Mouse (Mus musculus): ENCODE data around the gene Lsm3. TPM values are rescaled to one million over a fixed set of nuclear protein-coding genes. Genes with fewer than 3 reads are reported as not detected.

Lsm3 gene
- polyA plus RNA-seq, 1 experiment from 2014 or later = 332 TPM

DNA sequence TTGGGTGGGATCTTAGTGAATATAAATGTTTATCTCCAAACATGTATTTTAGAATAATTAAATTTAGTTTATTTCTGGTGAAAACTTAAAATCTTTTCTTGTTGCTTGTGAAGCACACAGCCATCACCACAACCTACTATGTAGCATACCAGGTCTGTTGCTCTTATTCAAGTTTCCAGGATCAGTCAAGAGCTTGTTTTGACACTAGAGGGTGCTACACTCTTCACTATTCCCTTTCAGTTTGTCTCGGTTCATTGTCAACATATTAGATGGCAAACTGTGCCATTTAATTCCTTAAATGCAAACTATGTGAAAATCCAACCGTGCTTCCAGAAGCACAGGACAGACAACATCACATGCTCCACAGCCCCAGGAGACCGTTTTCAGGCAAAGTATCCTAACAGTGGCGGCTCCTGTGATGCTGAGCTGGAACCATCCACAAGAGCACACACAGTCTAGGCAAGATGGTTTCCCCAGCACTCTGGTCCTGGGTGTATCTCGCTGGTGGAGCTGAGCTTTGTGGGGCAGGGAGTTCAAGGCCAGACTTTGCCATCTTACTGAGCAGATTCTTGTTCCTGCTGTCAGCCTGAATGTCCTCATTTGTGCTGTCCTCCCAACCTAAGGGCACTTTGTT is 11.6 kb downstream of the Lsm3 start:
- 0 out of 2 replicates have a peak, but pooled peaks have one; percentile 33 for ATAC-seq (ENCODE audit: low FRiP score, low TSS enrichment)
- H3K9me3 ChIP-seq (ENCODE audit: control insufficient read depth, low read length) = no peaks in the 10 kb centered on the region
- 46% methylated on average over 5 of the region's 5 CpGs for WGBS
- H3K4me2 ChIP-seq (replicated peaks; ENCODE audit: low read depth, low read length) = no peak overlapping the region
- H3K4me1 ChIP-seq (ENCODE audit: control insufficient read depth, insufficient read depth, low read length) = peaks cover 3% of the 10 kb centered on the region; the same call in 1 of the 2 replicates
- H3K27me3 ChIP-seq (ENCODE audit: control insufficient read depth, insufficient read depth, low read length) = no peaks in the 10 kb centered on the region
- H3K27ac ChIP-seq (ENCODE audit: low read depth, low read length) = no peak overlapping the region
- H3K36me3 ChIP-seq (ENCODE audit: control insufficient read depth, insufficient read depth, low read length) = peaks cover 26% of the 10 kb centered on the region
- H3K4me3 ChIP-seq (ENCODE audit: low read length) = no peak overlapping the region
- H3K9ac ChIP-seq (ENCODE audit: low read depth, low read length) = no peak overlapping the region

DNA sequence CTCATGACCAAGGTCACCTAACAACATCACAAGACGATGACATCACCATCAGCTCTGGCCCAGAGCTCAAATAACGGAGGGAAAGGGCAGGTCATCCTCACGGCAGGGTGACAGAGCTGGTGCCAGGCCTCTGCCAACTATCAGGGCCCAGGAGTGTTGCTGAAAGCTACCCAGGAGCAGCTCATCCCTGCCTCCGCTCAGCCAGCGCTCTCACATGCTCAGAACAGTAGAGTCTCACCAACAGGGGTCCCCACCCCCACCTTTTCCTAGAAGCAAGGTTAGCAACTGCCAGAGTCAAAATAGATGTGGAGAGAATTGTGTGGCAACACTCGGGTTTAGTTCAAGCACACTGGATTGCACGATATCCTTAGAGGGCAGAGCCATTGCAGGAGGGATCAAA is 12.5 kb downstream of the Lsm3 start:
- no peaks in the 10 kb centered on the region for H3K27me3 ChIP-seq (ENCODE audit: control insufficient read depth, insufficient read depth, low read length)
- H3K4me2 ChIP-seq (replicated peaks; ENCODE audit: low read depth, low read length) = no peak overlapping the region
- peaks cover 8% of the 10 kb centered on the region for H3K4me1 ChIP-seq (ENCODE audit: control insufficient read depth, insufficient read depth, low read length)
- no peak overlapping the region for H3K4me3 ChIP-seq (ENCODE audit: low read length)
- 76% methylated on average over 7 of the region's 7 CpGs for WGBS
- H3K36me3 ChIP-seq (ENCODE audit: control insufficient read depth, insufficient read depth, low read length) = peaks cover 16% of the 10 kb centered on the region
- H3K27ac ChIP-seq (ENCODE audit: low read depth, low read length) = no peak overlapping the region
- no peaks in the 10 kb centered on the region for H3K9me3 ChIP-seq (ENCODE audit: control insufficient read depth, low read length)
- H3K9ac ChIP-seq (ENCODE audit: low read depth, low read length) = no peak overlapping the region
- no peak for ATAC-seq (ENCODE audit: low FRiP score, low TSS enrichment)

DNA sequence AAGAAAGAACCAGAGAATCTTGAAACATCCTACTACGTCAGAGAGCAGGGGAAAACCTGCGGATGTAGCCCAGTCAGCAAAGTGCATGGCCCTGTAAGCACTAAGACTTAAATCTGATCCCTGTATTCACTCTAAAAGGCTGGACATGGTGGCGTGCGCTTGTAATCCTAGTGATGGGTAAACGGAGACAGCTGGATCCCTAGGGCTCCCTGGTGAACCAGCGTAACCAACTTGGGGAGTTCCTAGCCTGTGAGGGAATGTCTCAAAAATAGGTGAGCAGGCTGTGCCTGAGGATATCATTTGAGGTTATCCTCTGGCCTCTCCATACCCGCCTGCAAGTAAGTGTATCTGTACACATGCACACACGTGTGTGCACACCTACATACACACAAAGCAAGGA is 14.9 kb downstream of the Lsm3 start:
- WGBS = 88% methylated on average over 8 of the region's 8 CpGs
- H3K9me3 ChIP-seq (ENCODE audit: control insufficient read depth, low read length) = no peaks in the 10 kb centered on the region
- ATAC-seq (ENCODE audit: low FRiP score, low TSS enrichment) = no peak

DNA sequence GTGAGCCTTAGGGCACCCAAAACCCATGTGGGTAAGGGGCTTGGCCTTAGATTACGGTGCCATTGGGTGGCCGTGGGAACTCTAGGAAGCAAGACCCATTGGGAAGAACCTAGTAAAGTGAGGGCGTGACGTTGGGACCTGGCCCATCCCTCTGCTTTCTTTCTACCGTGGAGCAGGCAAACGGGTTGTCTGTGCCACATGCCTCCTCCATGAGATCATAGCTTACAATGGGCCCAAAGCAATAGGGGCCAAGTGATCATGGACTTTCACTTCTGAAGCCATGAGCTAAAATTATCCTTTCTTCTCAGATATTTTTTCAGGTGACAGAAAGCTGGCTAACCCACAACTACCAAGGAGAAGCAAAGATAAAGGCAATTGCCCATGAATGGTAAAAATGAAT is 15.5 kb downstream of the Lsm3 start:
- Histone ChIP-seq H3K27me3 (ENCODE audit: control insufficient read depth, insufficient read depth, low read length) (no peaks in the 10 kb centered on the region), H3K4me1 (ENCODE audit: control insufficient read depth, insufficient read depth, low read length) (peaks cover 15% of the 10 kb centered on the region), H3K36me3 (ENCODE audit: control insufficient read depth, insufficient read depth, low read length) (peaks cover 4% of the 10 kb centered on the region; the same call in 1 of the 2 replicates), H3K4me2 (replicated peaks; ENCODE audit: low read depth, low read length) (no peak overlapping the region), H3K4me3 (ENCODE audit: low read length) (no peak overlapping the region), H3K9me3 (ENCODE audit: control insufficient read depth, low read length) (no peaks in the 10 kb centered on the region), H3K9ac (ENCODE audit: low read depth, low read length) (no peak overlapping the region), H3K27ac (ENCODE audit: low read depth, low read length) (no peak overlapping the region)
- no peak for ATAC-seq (ENCODE audit: low FRiP score, low TSS enrichment)
- 84% methylated on average over 6 of the region's 6 CpGs for WGBS

More for the DNA sequence above, 14.9 kb downstream of the Lsm3 start:
- H3K4me2 ChIP-seq (replicated peaks; ENCODE audit: low read depth, low read length) = no peak overlapping the region
- peaks cover 4% of the 10 kb centered on the region; the same call in 1 of the 2 replicates for H3K36me3 ChIP-seq (ENCODE audit: control insufficient read depth, insufficient read depth, low read length)
- no peak overlapping the region for H3K4me3 ChIP-seq (ENCODE audit: low read length)
- H3K9ac ChIP-seq (ENCODE audit: low read depth, low read length) = no peak overlapping the region
- no peaks in the 10 kb centered on the region for H3K27me3 ChIP-seq (ENCODE audit: control insufficient read depth, insufficient read depth, low read length)
- H3K27ac ChIP-seq (ENCODE audit: low read depth, low read length) = no peak overlapping the region
- H3K4me1 ChIP-seq (ENCODE audit: control insufficient read depth, insufficient read depth, low read length) = peaks cover 15% of the 10 kb centered on the region

DNA sequence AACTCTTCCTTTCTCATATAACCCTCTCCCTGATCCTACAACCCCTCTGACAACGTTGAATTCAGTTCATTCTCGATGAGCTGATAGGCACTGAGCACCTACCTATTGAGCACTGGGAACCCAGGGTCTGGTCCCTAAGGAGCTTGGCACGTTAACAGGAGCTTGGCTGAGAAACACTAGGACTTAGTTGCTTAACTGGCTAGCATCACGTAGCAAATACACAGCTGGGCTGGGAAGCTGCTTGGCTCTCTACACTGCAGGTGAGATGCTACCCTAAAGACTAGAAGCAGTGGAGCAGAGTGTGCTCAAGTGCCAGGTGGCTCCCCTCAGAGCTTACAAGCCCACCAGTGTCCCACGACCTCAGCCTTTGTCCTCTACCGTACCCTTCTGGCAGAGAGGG is 16.9 kb downstream of the Lsm3 start:
- ATAC-seq (ENCODE audit: low FRiP score, low TSS enrichment) = 0 out of 2 replicates have a peak, but pooled peaks have one; percentile 58
- Histone ChIP-seq H3K4me1 (ENCODE audit: control insufficient read depth, insufficient read depth, low read length) (peaks cover 15% of the 10 kb centered on the region), H3K27me3 (ENCODE audit: control insufficient read depth, insufficient read depth, low read length) (no peaks in the 10 kb centered on the region), H3K4me3 (ENCODE audit: low read length) (no peak overlapping the region), H3K9ac (ENCODE audit: low read depth, low read length) (no peak overlapping the region), H3K36me3 (ENCODE audit: control insufficient read depth, insufficient read depth, low read length) (peaks cover 4% of the 10 kb centered on the region; the same call in 1 of the 2 replicates), H3K4me2 (replicated peaks; ENCODE audit: low read depth, low read length) (no peak overlapping the region), H3K9me3 (ENCODE audit: control insufficient read depth, low read length) (no peaks in the 10 kb centered on the region), H3K27ac (ENCODE audit: low read depth, low read length) (no peak overlapping the region; the same call in 1 of the 2 replicates)
- WGBS = 39% methylated on average over 6 of the region's 6 CpGs

DNA sequence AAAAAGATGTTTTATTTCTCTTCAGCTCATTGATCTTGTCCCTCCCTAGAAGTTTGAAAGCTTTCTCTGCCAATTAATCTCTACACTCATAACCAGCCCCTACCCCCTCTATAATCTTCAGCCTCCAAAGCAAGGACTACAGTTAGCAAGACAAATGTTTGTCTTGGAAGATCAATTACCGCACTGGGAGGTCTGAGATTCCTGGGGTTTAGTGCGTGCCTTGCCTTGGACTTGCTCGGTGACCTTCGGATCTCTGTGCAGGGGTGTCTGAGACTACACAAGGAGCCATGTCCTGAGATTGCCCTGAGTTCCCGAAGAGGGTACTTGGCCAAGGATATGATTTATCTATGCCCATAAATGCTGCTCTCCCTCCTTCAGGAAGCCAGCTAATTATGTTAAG is 17.6 kb downstream of the Lsm3 start:
- H3K36me3 ChIP-seq (ENCODE audit: control insufficient read depth, insufficient read depth, low read length) = peaks cover 4% of the 10 kb centered on the region; the same call in 1 of the 2 replicates
- peak overlapping the region; percentile 11; the same call in 1 of the 2 replicates for H3K27ac ChIP-seq (ENCODE audit: low read depth, low read length)
- H3K27me3 ChIP-seq (ENCODE audit: control insufficient read depth, insufficient read depth, low read length) = no peaks in the 10 kb centered on the region
- peaks cover 15% of the 10 kb centered on the region for H3K4me1 ChIP-seq (ENCODE audit: control insufficient read depth, insufficient read depth, low read length)
- peak; percentile 80 for ATAC-seq (ENCODE audit: low FRiP score, low TSS enrichment)
- no peaks in the 10 kb centered on the region for H3K9me3 ChIP-seq (ENCODE audit: control insufficient read depth, low read length)
- no peak overlapping the region for H3K9ac ChIP-seq (ENCODE audit: low read depth, low read length)
- H3K4me3 ChIP-seq (ENCODE audit: low read length) = no peak overlapping the region
- peak overlapping the region; percentile 17; the same call in 1 of the 2 replicates for H3K4me2 ChIP-seq (replicated peaks; ENCODE audit: low read depth, low read length)
- 23% methylated on average over 5 of the region's 5 CpGs for WGBS

DNA sequence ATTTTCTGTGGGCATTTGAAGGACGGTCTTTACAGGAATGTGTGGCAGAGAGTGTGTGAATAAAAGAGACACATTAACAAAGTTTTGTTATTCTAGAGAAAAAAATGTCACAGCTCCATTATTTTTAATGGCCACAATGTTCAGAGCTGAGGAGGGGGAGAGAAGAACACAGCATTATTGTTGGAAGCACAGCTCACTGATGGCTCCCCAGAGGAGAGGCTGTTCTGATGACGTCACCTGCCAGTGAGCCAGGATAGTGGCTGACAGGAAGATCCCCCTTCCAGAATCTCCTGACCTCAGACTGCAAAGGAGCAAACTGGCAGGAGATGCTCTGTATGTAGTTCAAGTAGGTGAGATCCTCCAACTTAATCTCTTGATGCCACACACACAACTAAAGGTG is 18.0 kb downstream of the Lsm3 start:
- Histone ChIP-seq H3K4me1 (ENCODE audit: control insufficient read depth, insufficient read depth, low read length) (peaks cover 15% of the 10 kb centered on the region), H3K9ac (ENCODE audit: low read depth, low read length) (no peak overlapping the region), H3K4me2 (replicated peaks; ENCODE audit: low read depth, low read length) (no peak overlapping the region), H3K36me3 (ENCODE audit: control insufficient read depth, insufficient read depth, low read length) (peaks cover 3% of the 10 kb centered on the region; the same call in 1 of the 2 replicates), H3K27ac (ENCODE audit: low read depth, low read length) (0 out of 2 replicates have a peak overlapping the region, but pooled peaks have one; percentile 11), H3K9me3 (ENCODE audit: control insufficient read depth, low read length) (no peaks in the 10 kb centered on the region), H3K4me3 (ENCODE audit: low read length) (no peak overlapping the region), H3K27me3 (ENCODE audit: control insufficient read depth, insufficient read depth, low read length) (no peaks in the 10 kb centered on the region)
- 9% methylated on average over 2 of the region's 2 CpGs for WGBS
- ATAC-seq (ENCODE audit: low FRiP score, low TSS enrichment) = peak; percentile 73; the same call in 1 of the 2 replicates

DNA sequence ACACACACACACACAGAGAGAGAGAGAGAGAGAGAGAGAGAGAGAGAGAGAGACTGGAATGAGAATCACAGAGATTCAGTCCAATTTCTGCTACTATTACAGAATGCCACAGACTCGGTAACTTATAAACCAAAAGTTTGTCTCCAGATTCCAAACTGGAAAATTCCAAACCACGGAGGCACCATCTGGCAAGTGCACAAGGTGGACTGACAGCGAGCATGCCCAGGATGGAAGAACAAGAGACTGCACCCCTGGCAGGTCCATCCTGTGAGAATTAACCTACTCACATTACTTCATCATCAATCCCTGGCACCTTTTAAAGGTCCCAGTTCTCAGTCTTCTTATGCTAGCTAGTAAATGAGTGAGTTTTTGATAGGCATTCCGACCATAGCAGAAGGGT is 18.5 kb downstream of the Lsm3 start:
- H3K4me3 ChIP-seq (ENCODE audit: low read length) = no peak overlapping the region
- H3K27me3 ChIP-seq (ENCODE audit: control insufficient read depth, insufficient read depth, low read length) = no peaks in the 10 kb centered on the region
- no peak for ATAC-seq (ENCODE audit: low FRiP score, low TSS enrichment)
- peaks cover 15% of the 10 kb centered on the region for H3K4me1 ChIP-seq (ENCODE audit: control insufficient read depth, insufficient read depth, low read length)
- H3K9ac ChIP-seq (ENCODE audit: low read depth, low read length) = no peak overlapping the region
- WGBS = 83% methylated on average over 4 of the region's 4 CpGs
- H3K9me3 ChIP-seq (ENCODE audit: control insufficient read depth, low read length) = no peaks in the 10 kb centered on the region
- H3K36me3 ChIP-seq (ENCODE audit: control insufficient read depth, insufficient read depth, low read length) = no peaks in the 10 kb centered on the region; the same call in 1 of the 2 replicates
- H3K27ac ChIP-seq (ENCODE audit: low read depth, low read length) = 0 out of 2 replicates have a peak overlapping the region, but pooled peaks have one; percentile 11
- H3K4me2 ChIP-seq (replicated peaks; ENCODE audit: low read depth, low read length) = no peak overlapping the region

DNA sequence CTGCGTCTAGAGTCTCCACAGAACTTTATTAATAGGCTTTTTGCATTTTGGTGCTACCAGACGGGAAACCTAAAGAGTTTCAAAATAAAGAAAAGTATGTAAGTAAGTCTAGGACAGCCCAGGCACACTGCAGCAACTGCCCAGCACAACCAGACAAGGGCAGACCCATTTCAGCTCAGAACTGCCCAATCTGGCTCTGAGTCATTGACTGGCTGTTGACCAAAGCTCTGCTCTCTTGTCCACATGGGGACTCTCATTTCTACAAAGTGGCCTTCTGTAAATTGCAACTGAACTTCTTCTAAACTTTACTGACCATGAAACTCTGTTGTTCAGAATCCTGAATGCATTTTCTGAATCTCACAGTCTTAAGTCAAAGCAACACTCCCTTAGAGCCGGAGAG is 19.5 kb downstream of the Lsm3 start:
- Histone ChIP-seq H3K27ac (ENCODE audit: low read depth, low read length) (no peak overlapping the region), H3K9ac (ENCODE audit: low read depth, low read length) (no peak overlapping the region), H3K4me1 (ENCODE audit: control insufficient read depth, insufficient read depth, low read length) (peaks cover 15% of the 10 kb centered on the region), H3K27me3 (ENCODE audit: control insufficient read depth, insufficient read depth, low read length) (no peaks in the 10 kb centered on the region), H3K9me3 (ENCODE audit: control insufficient read depth, low read length) (no peaks in the 10 kb centered on the region), H3K4me2 (replicated peaks; ENCODE audit: low read depth, low read length) (no peak overlapping the region), H3K4me3 (ENCODE audit: low read length) (no peak overlapping the region), H3K36me3 (ENCODE audit: control insufficient read depth, insufficient read depth, low read length) (no peaks in the 10 kb centered on the region)
- no peak for ATAC-seq (ENCODE audit: low FRiP score, low TSS enrichment)
- WGBS = 84% methylated on average over 3 of the region's 3 CpGs

All from kidney, embryonic 14.5 days (tissue).